Mouse (Mus musculus) liver, embryonic 12.5 days (tissue): ENCODE results near the gene Inca1. TPM values are rescaled to one million over a fixed set of nuclear protein-coding genes. Genes with fewer than 3 reads are reported as not detected.

Source experiments
- ATAC-seq: fragments of 200-750 bp; cut with Nextera tagmentation; 2 replicates; pipeline ENCODE4 v1.8.0; 2017; ENCODE audit warnings: moderate number of reproducible peaks, mild to moderate bottlenecking, moderate library complexity
- H3K27ac ChIP-seq: fragments of 300-500 bp; sonication (generic); 2 replicates; pipeline ENCODE4 v1.5.1; 2016; ENCODE audit warnings: mild to moderate bottlenecking
- H3K27me3 ChIP-seq: fragments of 300-500 bp; sonication (generic); replicated peaks from 2 replicates; pipeline ENCODE4 v1.6.1; 2016; ENCODE audit warnings: mild to moderate bottlenecking, moderate library complexity
- H3K36me3 ChIP-seq: fragments of 300-500 bp; sonication (generic); 2 replicates; pipeline ENCODE4 v1.6.1; 2016; ENCODE audit warnings: mild to moderate bottlenecking, moderate library complexity
- H3K4me1 ChIP-seq: fragments of 300-500 bp; sonication (generic); 2 replicates; pipeline ENCODE4 v1.6.1; 2016
- H3K4me2 ChIP-seq: fragments of 300-500 bp; sonication (generic); 2 replicates; pipeline ENCODE4 v1.6.1; 2016; ENCODE audit warnings: mild to moderate bottlenecking, moderate library complexity
- H3K4me3 ChIP-seq: fragments of 300-500 bp; sonication (generic); 2 replicates; pipeline ENCODE4 v1.5.1; 2016; ENCODE audit warnings: mild to moderate bottlenecking, moderate library complexity
- H3K9ac ChIP-seq: fragments of 300-500 bp; sonication (generic); 2 replicates; pipeline ENCODE4 v1.6.1; 2016; ENCODE audit warnings: mild to moderate bottlenecking, moderate library complexity
- H3K9me3 ChIP-seq: fragments of 300-500 bp; sonication (generic); replicated peaks from 2 replicates; pipeline ENCODE4 v1.6.1; 2016; ENCODE audit warnings: mild to moderate bottlenecking, moderate library complexity
- WGBS: fragments of 180-500 bp; shearing (Covaris S2); methylation state at CpG from one replicate; pipeline ENCODE4 v1.1.7; 2016; ENCODE audit not compliant: insufficient replicate concordance; 5-methylcytosine and 5-hydroxymethylcytosine counted together
- polyA plus RNA-seq: library from polyadenylated mRNA; unstranded; fragments of >200 nt; fragmentation: Nextera tagmentation; extraction: Ambion mirVana; gene quantifications from 2 replicates; pipeline ENCODE4 v1.2.1, GENCODE M21; 2016

Gene Inca1
- polyA plus RNA-seq, 1 experiment from 2014 or later = 0.41 TPM

DNA sequence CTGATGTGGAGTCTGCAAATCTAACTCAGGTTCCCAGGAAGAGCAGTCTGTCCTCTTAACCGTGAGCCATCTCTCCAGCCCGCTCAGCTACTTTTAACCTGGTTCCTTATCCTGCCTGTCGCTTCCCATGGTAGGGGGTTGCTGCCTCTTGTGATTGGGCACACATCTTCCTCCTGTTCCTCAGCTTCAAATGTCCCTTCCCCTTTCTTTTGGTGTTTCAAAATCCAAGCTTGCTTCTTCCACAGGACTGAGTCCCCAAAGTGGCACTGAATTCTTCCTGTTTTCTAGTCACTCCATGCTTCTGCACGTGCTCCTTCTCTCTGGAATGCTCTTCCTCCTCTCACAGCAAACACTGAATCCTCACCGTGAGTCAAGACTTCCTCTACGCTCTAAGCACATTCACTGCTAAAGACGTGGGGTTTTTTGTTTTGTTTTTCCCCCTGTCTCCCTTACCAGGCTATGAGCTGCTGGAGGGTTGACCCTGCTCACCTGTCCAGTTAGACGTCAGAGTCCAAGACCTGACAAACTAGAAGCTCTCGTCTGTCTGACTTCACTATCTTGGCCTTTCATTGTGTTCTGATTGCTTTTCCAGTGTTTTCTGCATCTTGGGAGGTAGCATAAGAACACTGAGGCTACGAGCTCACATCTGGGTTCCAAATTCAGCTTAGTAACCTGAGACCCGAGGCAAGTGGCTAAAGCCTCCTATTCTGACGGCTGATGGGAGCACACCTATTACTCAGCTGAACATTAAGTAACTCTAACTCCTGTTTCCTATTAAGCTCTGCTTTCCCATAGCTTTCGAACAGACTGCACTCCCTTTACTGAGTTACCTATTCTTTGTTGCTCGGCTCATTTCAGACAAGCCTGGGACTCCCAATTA is 32.4 kb downstream of the Inca1 start:
- peak overlapping the region; percentile 95 for H3K27ac ChIP-seq
- no peaks in the 10 kb centered on the region for H3K27me3 ChIP-seq
- peaks cover 42% of the 10 kb centered on the region for H3K4me1 ChIP-seq
- WGBS = 62% methylated on average over 14 of the region's 14 CpGs
- H3K9me3 ChIP-seq = no peaks in the 10 kb centered on the region
- peak overlapping the region; percentile 76 for H3K4me3 ChIP-seq
- H3K4me2 ChIP-seq = peak overlapping the region; percentile 98
- H3K36me3 ChIP-seq = peaks cover 48% of the 10 kb centered on the region
- no peak for ATAC-seq
- H3K9ac ChIP-seq = peak overlapping the region; percentile 75

DNA sequence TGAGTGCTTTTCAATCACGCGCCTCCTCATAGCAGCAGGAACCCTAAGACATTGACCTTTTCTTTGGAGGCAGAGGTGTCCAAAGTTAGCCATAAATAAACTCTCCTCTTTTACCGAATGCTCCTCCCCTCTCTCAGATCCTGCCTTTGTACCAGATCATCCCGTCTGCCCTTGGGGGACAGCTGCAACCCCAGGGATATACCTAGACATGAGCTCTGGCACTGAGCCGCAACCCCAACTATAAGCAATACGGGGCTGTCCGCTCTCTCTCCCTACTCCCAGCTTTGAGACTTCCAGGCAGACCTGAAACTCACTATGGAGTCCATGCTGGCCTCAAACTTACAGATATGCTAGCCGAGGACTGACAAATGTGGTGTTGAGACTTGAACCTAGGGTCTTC is 33.3 kb downstream of the Inca1 start:
- Histone ChIP-seq H3K27me3 (no peaks in the 10 kb centered on the region), H3K9me3 (no peaks in the 10 kb centered on the region), H3K4me1 (peaks cover 39% of the 10 kb centered on the region), H3K4me2 (no peak overlapping the region), H3K27ac (no peak overlapping the region), H3K36me3 (peaks cover 51% of the 10 kb centered on the region), H3K4me3 (no peak overlapping the region), H3K9ac (no peak overlapping the region)
- 86% methylated on average over 8 of the region's 8 CpGs for WGBS
- no peak for ATAC-seq

DNA sequence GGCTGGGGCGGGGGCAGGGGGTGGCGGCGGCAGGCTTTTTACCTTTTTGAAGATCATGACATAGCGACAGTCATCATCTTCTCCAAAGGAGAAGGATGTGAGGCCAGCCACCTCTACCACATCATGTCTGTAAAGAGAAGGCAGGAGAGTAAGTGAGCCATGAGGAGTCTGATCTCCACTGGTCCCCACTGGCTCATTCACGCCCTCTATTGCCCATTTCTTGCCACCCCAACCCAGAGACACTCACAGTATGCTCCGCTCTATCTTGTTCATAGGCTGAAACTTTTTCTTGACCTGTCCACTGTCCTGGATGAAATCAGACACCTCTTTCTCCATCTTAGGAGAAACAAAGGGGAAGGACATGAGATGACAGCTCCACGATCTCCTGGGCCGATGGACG is 35.2 kb downstream of the Inca1 start:
- no peak overlapping the region for H3K4me2 ChIP-seq
- 89% methylated on average over 9 of the region's 9 CpGs for WGBS
- peaks cover 63% of the 10 kb centered on the region for H3K36me3 ChIP-seq

DNA sequence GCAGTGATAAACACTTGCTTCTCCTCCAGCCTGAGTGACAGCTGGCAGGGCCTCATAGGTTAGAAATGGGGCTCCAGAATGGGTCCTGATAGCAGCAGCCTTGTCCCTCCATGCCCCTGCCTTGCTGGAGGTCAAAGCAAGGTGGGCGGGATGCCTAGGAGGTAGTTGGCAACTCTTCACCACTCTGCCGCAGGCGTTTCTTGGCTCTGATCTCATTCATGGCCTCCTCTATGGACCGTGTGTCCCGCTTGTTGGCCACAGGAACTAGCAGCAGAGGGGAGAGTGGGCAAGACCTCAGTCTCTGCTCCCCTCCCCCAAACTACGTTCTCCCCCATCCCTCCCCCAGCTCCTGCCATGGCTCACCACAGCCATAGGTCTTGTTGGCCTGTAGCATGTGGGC is 36.0 kb downstream of the Inca1 start:
- Histone ChIP-seq H3K36me3 (peaks cover 65% of the 10 kb centered on the region), H3K9ac (no peak overlapping the region), H3K4me1 (peaks cover 17% of the 10 kb centered on the region), H3K27ac (no peak overlapping the region), H3K4me3 (no peak overlapping the region), H3K4me2 (no peak overlapping the region), H3K27me3 (no peaks in the 10 kb centered on the region), H3K9me3 (no peaks in the 10 kb centered on the region)
- 93% methylated on average over 6 of the region's 6 CpGs for WGBS
- no peak for ATAC-seq

More for the DNA sequence above, 35.2 kb downstream of the Inca1 start:
- Histone ChIP-seq H3K27ac (no peak overlapping the region), H3K4me1 (peaks cover 19% of the 10 kb centered on the region), H3K27me3 (no peaks in the 10 kb centered on the region), H3K9ac (no peak overlapping the region), H3K4me3 (no peak overlapping the region), H3K9me3 (no peaks in the 10 kb centered on the region)
- no peak for ATAC-seq

DNA sequence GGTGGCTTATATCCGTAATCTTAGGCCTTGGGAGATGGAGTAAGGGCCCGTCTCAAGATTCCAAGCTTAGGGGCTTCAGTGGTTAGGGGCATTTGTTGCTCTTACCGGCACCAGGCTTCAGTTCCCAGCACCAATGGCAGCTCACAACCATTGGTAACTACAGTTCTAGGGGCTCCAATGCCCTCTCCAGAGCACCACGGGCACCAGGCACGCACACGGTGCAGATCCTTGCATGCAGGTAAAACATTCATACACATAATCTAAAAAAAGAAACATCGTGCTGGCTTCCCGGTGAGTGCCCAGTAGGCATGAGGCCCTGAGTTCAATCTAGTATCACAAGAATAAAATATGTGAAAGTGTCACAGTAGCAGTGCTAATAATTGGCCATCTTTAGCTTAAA is 36.9 kb downstream of the Inca1 start:
- H3K4me1 ChIP-seq = peaks cover 23% of the 10 kb centered on the region
- no peak for ATAC-seq
- H3K4me2 ChIP-seq = no peak overlapping the region
- no peaks in the 10 kb centered on the region for H3K27me3 ChIP-seq
- 83% methylated on average over 8 of the region's 8 CpGs for WGBS
- no peaks in the 10 kb centered on the region for H3K9me3 ChIP-seq
- H3K36me3 ChIP-seq = peaks cover 65% of the 10 kb centered on the region
- H3K4me3 ChIP-seq = no peak overlapping the region
- no peak overlapping the region for H3K9ac ChIP-seq
- H3K27ac ChIP-seq = no peak overlapping the region

DNA sequence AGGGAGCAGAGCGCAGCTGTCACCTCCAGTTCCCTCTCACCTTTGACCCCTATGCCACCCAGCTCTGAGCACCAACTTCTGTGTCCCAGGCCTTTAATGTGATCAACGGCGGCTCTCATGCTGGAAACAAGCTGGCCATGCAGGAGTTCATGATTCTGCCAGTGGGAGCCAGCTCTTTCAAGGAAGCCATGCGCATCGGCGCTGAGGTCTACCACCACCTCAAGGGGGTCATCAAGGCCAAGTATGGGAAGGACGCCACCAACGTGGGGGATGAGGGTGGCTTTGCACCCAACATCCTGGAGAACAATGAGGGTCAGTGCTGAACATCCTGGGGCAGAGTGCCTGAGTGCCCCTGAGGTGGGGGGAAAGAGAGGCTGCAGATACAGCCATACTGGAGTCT is 39.4 kb downstream of the Inca1 start:
- Histone ChIP-seq H3K9ac (no peak overlapping the region; the same call in 1 of the 2 replicates), H3K9me3 (no peaks in the 10 kb centered on the region), H3K4me2 (no peak overlapping the region), H3K36me3 (peaks cover 57% of the 10 kb centered on the region), H3K4me1 (peaks cover 35% of the 10 kb centered on the region), H3K4me3 (no peak overlapping the region), H3K27me3 (0 out of 2 replicates have a peak, but pooled peaks cover 9% of the 10 kb centered on the region), H3K27ac (no peak overlapping the region)
- 85% methylated on average over 8 of the region's 8 CpGs for WGBS
- ATAC-seq = no peak

DNA sequence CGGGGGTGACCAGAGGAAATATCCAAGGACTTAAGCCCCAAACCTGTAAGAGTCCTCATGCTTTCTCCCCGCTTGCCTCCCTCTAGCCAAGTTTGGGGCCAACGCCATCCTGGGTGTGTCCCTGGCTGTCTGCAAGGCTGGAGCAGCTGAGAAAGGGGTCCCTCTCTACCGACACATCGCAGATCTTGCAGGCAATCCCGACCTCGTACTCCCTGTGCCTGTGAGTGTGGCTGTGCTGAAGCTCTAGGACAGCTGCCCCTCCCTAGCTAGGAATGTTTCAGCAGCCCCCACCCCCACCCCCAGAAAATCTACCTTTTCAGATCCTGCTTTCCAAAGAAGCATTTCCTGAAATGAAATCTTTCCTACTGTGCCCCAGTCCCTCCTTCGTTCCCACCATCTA is 41.0 kb downstream of the Inca1 start:
- 63% methylated on average over 8 of the region's 8 CpGs for WGBS
- no peak overlapping the region for H3K4me2 ChIP-seq
- no peak overlapping the region for H3K27ac ChIP-seq
- no peak overlapping the region for H3K4me3 ChIP-seq
- H3K9ac ChIP-seq = no peak overlapping the region
- 0 out of 2 replicates have a peak, but pooled peaks cover 9% of the 10 kb centered on the region for H3K27me3 ChIP-seq
- ATAC-seq = no peak
- peaks cover 40% of the 10 kb centered on the region for H3K36me3 ChIP-seq
- H3K9me3 ChIP-seq = no peaks in the 10 kb centered on the region
- peaks cover 40% of the 10 kb centered on the region for H3K4me1 ChIP-seq

DNA sequence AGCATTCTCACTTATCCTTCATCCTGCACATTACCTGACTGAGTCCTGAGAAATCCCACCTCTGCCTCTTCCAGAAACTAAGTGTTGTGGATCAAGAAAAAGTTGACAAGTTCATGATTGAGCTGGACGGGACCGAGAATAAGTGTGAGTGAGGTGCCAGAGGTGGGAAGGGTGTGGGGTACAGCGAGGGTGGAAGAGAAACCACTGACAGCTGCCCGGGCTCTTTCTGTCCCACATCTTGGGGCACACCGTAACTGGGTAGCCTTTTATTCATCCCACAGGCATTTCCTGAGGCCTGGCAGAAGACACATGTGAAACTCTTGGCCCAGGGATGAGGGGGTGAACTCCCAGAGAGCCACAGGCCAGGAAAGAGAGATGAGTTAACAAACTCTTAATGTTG is 41.4 kb downstream of the Inca1 start:
- Histone ChIP-seq H3K27me3 (0 out of 2 replicates have a peak, but pooled peaks cover 9% of the 10 kb centered on the region), H3K27ac (no peak overlapping the region), H3K4me3 (no peak overlapping the region), H3K4me2 (no peak overlapping the region), H3K9me3 (no peaks in the 10 kb centered on the region), H3K9ac (no peak overlapping the region), H3K36me3 (peaks cover 36% of the 10 kb centered on the region), H3K4me1 (peaks cover 40% of the 10 kb centered on the region)
- WGBS = 76% methylated on average over 5 of the region's 5 CpGs
- ATAC-seq = no peak

DNA sequence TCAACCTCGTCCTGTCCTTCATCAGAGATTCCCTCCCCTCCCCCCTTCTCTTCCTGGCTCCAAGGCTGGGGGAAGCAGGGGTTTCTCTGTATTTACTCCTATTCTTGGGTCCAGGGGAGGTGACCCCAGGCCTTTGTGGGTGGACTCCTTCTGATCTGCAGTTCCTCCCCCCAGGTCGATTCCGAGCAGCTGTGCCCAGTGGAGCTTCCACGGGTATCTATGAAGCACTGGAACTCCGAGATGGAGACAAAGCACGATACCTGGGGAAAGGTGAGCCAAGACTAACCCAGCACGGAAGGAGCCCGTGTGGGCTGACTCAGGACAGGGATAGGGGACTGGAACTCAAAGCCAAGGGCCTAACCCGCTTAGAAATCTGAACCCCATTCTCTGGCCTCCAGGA is 42.0 kb downstream of the Inca1 start:
- H3K27me3 ChIP-seq = 0 out of 2 replicates have a peak, but pooled peaks cover 9% of the 10 kb centered on the region
- ATAC-seq = no peak
- H3K9me3 ChIP-seq = no peaks in the 10 kb centered on the region
- no peak overlapping the region for H3K27ac ChIP-seq
- 63% methylated on average over 9 of the region's 9 CpGs for WGBS
- no peak overlapping the region for H3K4me3 ChIP-seq
- 0 out of 2 replicates have a peak overlapping the region, but pooled peaks have one; percentile 4 for H3K4me2 ChIP-seq
- H3K9ac ChIP-seq = no peak overlapping the region; the same call in 1 of the 2 replicates
- H3K36me3 ChIP-seq = peaks cover 33% of the 10 kb centered on the region
- peaks cover 42% of the 10 kb centered on the region for H3K4me1 ChIP-seq

DNA sequence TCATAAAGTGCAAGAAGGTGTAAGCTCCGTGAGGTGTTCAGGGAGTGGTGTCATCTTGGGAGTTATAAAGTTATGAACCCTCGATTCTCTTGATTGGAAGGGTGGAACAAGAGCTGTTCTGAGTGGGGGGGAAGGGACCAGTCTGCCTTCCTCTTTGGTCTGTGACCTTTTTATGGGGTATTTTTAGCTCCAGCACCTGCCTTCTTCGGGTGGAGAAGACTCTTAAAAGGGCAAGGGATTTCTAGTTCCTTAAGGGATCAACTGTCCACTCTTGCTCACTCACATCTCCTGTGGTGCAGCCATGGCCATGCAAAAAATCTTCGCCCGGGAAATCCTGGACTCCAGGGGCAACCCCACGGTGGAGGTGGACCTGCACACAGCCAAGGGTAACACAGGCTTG is 42.4 kb downstream of the Inca1 start:
- Histone ChIP-seq H3K27me3 (0 out of 2 replicates have a peak, but pooled peaks cover 9% of the 10 kb centered on the region), H3K9me3 (no peaks in the 10 kb centered on the region), H3K4me2 (0 out of 2 replicates have a peak overlapping the region, but pooled peaks have one; percentile 4), H3K9ac (no peak overlapping the region; the same call in 1 of the 2 replicates), H3K27ac (peak overlapping the region; percentile 99; the same call in 1 of the 2 replicates), H3K36me3 (peaks cover 33% of the 10 kb centered on the region), H3K4me1 (peaks cover 46% of the 10 kb centered on the region), H3K4me3 (no peak overlapping the region)
- no peak for ATAC-seq
- 44% methylated on average over 6 of the region's 6 CpGs for WGBS

DNA sequence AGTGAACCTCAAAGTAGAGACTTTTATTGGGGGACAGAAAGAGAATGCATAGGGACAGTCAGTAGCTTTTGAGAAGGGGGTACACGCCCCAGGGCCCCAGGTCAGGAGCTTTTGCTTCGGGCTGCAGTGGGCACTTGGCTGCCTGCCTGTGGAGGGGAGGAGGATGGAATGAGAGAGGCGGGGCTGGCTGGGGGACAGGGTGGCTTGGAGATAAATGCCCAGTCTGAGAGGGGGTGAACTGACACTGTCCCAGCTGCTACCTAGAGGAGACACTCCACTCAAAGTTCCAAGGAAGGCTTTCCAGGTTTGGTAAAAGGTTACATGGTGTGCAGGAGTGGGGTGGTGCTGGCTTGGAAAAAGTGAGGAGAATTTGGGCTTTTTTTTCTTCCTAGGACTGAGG is 43.0 kb downstream of the Inca1 start, which contains the start of gene Eno3:
Eno3 (plus strand) TSS at position 239 of the 400 bp plus-strand sequence.
- Histone ChIP-seq H3K9ac (peak within 1 kb of the TSS; percentile 99), H3K27me3 (0 out of 2 replicates have a peak, but pooled peaks cover 9% of the 10 kb centered on the region), H3K4me3 (peak within 1 kb of the TSS; percentile 99), H3K36me3 (peaks cover 33% of the 10 kb centered on the region), H3K4me2 (peak within 1 kb of the TSS; percentile 93), H3K9me3 (no peaks in the 10 kb centered on the region), H3K27ac (peak within 1 kb of the TSS; percentile 99), H3K4me1 (peaks cover 52% of the 10 kb centered on the region)
- no peak for ATAC-seq
- 24% methylated on average over 3 of the region's 3 CpGs for WGBS

DNA sequence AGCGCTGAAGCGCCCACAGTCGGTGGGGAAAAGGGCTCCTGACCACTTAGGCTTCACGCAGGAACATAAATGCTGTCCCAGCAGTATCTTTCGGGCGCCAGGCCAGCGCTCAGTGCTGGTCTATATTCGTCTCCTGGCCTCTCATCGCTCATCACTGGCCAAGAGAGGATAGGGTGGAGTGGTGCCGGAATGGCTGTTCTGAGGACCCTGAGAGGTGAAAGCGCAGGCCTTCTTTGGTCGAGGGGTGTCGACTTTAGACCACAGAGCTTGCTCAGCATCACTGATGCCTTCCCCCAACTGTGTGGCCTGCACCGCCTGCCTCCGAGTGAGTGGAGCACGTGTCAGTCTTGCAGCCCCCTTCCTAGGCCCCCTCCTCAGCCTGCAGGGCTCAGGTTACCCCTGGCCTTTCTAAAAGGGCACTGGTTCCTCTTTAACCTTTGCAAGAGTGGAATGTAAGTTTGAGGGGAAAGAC is 43.5 kb downstream of the Inca1 start:
- H3K27ac ChIP-seq = peak overlapping the region; percentile 99
- peaks cover 35% of the 10 kb centered on the region for H3K36me3 ChIP-seq
- H3K27me3 ChIP-seq = 0 out of 2 replicates have a peak, but pooled peaks cover 9% of the 10 kb centered on the region
- peak overlapping the region; percentile 99 for H3K4me3 ChIP-seq
- no peak for ATAC-seq
- H3K9ac ChIP-seq = peak overlapping the region; percentile 99
- peak overlapping the region; percentile 93 for H3K4me2 ChIP-seq
- 19% methylated on average over 16 of the region's 16 CpGs for WGBS
- H3K4me1 ChIP-seq = peaks cover 57% of the 10 kb centered on the region
- no peaks in the 10 kb centered on the region for H3K9me3 ChIP-seq
